Mouse (Mus musculus): Measurements from ENCODE around the gene Gpr89.

DNA sequence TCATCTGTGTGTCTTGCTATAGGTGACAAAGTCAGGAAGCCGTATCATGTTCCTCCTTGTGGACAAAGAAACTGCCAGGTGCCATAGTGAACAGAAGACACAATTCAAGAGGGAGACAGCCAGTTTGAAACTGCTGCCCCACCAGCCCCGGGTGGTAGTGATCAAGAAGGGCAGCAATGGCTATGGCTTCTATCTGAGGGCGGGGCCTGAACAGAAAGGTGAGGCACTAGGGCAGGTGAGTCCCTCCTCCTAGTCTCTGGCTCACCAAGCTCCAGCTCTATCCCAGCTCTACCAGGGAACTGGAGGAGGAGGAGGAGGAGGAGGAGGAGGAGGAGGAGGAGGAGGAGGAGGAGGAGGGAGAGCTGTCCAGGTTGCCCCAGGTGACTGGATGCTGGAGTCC lies 49.3 kb downstream of the Gpr89 start:
- TF ChIP-seq CTCF (IDR thresholded peaks at IDR 0.05; ENCODE audit: low read depth): no peak
- TF ChIP-seq EP300 (IDR thresholded peaks at IDR 0.05; ENCODE audit: low read depth): no peak
